Mouse (Mus musculus): ENCODE measurements at regions not wholly inside any gene's neighbourhood (a gene's known extent, or its start where the extent isn't known, plus 50 kb on each side); places are given as distances from the start of the nearest gene placed in this dataset.

DNA sequence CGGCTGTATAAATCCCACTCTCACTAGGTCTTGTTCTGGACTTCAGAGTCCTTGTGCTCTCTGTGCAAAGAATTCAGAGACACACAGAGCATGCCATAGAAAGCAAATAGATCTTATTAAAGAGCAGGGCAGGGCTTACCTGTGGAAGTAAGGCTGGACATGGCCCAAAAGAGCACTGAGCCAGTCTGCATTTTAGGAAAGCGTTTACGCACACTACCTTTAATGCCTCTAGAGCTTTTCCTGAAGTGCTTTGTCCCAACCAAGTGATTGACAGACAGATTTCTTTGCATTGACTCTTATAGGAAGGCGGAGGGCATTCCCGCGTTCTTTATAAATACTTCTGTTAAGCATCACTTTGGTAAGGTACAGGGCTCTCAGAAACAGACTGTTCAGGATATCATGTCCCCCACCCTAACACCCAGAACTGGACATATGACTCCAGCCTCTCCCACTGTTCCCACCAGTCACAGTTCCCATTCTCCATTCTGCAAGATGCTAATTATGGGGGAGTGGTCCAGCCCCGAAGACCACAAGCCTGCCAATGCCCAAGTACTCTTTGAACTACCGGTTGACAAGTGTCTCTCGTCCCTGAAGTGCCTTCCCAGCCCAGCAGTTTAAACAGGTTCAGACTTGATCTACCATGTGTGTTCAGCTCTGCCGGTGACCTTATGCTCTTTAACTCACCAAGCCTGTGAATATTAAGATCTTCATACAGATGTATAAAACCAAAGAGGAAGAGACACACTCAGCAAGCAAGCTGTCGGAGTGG is 369.7 kb downstream of the Etnk1 start:
- no peak for DNase-seq (ENCODE audit: low spot score in 2 of 2)

GRCm38 (mm10) chr6:143547406-143547903 is 380.4 kb downstream of the Etnk1 start:
- no peak for DNase-seq (ENCODE audit: low spot score in 2 of 2)

DNA sequence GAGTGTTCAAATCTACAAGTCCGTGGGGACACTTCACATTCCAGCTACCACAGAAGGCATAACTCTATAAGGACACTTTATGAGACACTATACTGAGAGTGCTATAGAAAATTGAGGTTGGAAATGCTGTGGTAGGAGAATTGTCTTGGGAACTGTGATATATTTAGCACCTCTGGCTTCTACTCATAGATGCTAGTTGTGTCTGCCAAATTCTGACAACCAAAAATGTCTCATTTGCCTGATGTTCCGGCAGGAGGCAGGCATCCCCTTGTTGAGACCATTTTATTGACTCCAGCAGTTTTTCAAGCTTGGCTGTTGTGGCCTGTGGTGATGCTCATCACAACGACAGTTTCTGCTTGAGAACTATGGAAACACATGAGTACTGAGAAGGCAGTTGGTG is 387.9 kb downstream of the Etnk1 start:
- no peak for DNase-seq (ENCODE audit: low spot score in 2 of 2)

DNA sequence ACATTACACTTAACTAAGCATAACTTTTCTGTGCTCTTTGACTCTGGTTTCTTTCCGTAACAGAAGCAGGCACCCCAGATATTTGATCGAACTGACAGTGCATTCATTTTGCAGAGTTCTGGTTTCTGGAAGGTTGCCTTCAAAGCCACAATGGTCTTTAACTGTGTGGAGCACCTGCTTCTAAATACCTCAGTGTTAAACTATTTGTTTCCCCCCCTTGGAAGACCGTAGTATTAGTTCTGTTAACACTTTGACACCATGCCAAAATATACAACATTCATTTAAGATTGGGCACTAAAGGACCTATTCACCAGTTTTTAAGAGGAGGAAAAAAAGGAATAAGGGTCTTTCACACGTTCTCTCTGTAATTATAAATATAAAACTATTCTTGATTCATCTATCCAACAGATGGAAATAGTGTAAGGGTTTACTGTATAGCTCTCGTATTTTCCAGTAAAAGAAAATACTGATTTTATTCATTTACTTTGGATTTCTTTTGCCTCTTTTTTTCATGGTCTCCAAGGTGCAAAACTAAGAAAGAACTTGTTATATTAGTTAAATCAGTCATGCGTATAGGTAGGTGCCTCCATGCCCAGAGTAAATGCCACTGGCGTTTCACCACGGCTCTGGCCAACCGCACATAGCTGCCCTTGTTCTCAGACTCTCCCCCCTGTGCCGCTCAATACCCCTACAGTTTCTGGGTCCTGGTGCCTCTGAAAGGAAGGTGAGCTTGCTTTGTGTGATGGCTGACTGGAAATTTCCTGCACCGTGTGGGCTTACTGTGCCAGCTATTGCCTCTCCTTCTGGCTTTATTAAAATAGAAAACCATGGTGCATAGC is 391.2 kb downstream of the Etnk1 start:
- no peak for DNase-seq (ENCODE audit: low spot score in 2 of 2)

- no peak for DNase-seq (ENCODE audit: low spot score in 2 of 2)
These were observed 392.3 kb downstream of the Etnk1 start for GRCm38 (mm10) chr6:143559316-143559715.

- no peak for DNase-seq (ENCODE audit: low spot score in 2 of 2)
These were observed 394.5 kb downstream of the Etnk1 start for GRCm38 (mm10) chr6:143561316-143562088.

- no peak for DNase-seq (ENCODE audit: low spot score in 2 of 2)
These were observed 404.5 kb downstream of the Etnk1 start for GRCm38 (mm10) chr6:143571356-143572115.

GRCm38 (mm10) chr6:143579223-143579622 is 412.2 kb downstream of the Etnk1 start:
- DNase-seq (ENCODE audit: low spot score in 2 of 2), result no peak

- DNase-seq (ENCODE audit: low spot score in 2 of 2), result no peak
These were observed 422.6 kb downstream of the Etnk1 start for GRCm38 (mm10) chr6:143589666-143590065.

GRCm38 (mm10) chr6:143590231-143590630 is 423.2 kb downstream of the Etnk1 start:
- DNase-seq (ENCODE audit: low spot score in 2 of 2), result no peak

DNA sequence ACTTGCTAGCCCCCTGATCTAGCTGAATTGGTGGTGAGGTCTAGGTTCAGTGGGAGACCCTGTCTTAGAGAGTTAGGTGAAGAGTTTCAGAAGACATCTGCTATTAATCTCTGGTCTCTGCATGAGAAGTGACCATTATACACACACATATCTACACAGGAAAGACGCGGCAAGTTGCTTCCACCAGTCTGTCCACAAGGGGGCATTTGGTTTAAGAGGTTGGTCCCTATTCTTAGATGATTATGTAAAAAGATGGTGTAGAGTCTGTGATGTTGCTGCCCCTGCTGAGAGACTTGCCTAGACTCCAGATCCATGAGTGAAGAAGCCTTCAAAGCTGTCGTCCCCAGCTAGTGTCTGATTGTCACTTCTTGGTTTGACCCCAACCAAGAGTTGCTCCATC is 425.5 kb downstream of the Etnk1 start:
- DNase-seq (ENCODE audit: low spot score in 2 of 2), result no peak

DNA sequence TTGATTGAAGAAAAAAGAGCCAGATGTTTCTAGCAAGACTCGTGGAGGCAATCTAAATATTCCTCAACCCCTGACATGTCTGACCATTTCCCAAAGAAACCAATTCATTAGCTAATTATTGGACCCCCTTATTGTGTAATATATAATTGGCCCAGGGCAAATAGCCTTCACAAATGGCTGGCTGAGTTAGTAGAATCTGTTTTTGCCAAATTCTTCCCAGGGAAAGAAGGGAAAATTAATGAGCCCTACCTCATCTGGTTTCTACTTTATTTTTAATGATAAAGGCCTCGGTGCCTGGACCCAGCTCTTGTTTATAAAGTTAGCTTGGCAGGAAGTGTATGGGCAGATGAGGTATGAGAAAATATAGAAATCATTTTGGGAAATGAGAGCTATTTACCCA is 428.5 kb downstream of the Etnk1 start:
- DNase-seq (ENCODE audit: low spot score in 2 of 2), result no peak

- no peak for DNase-seq (ENCODE audit: low spot score in 2 of 2)
These were observed 430.4 kb downstream of the Etnk1 start for GRCm38 (mm10) chr6:143597414-143597813.

DNA sequence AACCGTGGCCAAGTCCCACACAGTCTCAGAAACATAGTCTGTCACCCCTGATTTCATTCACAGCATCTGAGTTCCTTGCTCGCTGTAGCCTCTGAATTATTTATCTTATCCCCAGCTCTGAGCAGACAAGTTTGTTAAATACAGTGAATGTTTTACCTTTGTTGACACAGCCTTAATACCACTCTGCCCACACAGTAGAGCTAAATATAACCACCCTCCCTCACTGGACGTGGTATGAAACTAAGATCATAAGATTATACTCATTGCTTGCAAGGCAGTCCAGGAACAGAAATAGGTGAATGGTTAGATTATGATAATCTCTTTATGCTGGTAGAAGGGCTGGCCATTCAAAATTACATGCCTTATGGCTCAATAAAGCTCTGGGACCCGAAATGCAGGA is 431.9 kb downstream of the Etnk1 start:
- DNase-seq (ENCODE audit: low spot score in 2 of 2), result no peak

DNA sequence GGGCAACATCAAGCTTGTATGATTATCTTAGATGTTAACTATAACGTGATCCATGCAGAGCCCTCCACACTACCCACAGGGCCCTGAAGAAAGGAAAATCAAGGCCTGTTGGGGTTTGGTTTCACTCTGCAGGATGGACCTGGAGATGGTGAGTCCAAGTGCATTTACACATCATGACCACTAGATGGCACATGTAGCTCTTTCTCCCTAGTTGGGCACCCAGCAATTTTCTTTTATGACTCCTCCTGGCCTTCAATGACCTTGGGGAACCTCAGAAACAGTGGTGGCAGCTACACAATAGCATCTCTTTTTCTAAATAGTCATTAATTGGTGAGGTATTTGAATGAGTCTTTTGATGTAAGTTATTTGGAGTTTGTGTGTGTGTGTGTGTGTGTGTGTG is 442.1 kb downstream of the Etnk1 start:
- DNase-seq (ENCODE audit: low spot score in 2 of 2), result peak; percentile 9 to 10

- DNase-seq (ENCODE audit: low spot score in 2 of 2), result no peak
These were observed 445.9 kb downstream of the Etnk1 start for GRCm38 (mm10) chr6:143612966-143613365.

GRCm38 (mm10) chr6:143614431-143614987 is 447.5 kb downstream of the Etnk1 start:
- no peak for DNase-seq (ENCODE audit: low spot score in 2 of 2)

DNA sequence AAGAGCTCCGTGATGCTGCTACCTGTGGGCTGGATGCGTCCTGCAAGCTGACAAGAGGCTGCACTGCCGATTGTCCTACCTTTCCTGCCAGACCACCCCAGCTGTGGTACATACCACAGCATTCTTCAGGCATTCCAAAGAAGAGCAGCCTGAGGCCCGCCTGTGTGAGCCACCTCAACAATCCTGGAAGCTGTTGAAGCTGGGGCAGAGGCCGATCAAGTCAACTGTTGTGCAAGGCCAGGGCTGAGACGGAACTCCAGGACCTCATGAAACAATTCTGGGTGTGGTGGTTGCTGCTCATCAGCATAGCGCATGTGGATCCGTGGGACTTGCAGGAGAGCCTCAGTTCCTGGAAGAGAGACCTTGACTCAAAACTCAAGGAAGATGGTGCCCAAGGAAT is 448.3 kb downstream of the Etnk1 start:
- DNase-seq (ENCODE audit: low spot score in 2 of 2), result no peak

DNA sequence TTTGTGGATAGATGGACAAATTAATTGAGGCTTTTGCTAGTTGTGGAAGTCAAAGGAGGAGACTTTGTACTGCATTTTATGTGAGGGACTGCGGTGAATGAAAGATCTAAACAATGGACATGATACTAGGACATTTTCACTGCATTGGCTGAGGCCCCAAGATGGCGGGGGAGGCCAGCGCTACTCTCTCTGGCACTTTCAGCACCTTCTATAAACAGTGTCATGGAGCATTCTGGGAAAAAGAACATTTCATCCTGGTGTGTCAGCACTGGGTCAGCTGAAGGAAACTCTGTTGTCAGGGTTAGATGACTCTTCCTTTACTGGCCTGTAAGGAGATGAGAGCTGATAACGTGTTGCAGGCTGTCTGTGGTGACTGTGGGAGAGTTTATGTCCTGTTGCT is 449.4 kb downstream of the Etnk1 start:
- DNase-seq (ENCODE audit: low spot score in 2 of 2), result no peak

DNA sequence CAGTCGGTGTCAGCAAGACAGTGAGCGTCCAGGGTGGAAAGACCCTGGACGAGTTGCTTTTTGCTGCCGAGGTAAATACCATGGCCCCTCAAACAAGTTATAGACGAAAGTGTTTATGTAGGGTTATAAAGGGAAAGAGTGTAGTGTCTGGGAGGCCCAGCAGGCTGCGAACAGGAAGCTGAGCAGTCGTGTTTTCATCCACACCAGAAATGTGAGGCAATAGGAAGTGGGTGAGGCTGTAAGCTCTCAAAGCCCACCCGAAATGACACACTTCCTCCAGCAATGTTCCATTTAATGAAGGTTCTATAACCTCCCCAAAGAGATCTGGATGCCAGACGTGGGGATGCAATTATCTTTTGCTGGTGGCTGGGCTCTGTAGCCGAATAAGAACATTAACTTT is 451.5 kb downstream of the Etnk1 start:
- no peak for DNase-seq (ENCODE audit: low spot score in 2 of 2)

- no peak for DNase-seq (ENCODE audit: low spot score in 2 of 2)
These were observed 453.6 kb downstream of the Etnk1 start for GRCm38 (mm10) chr6:143620583-143620982.
